Mouse (Mus musculus) midbrain, postnatal 0 days (tissue): ENCODE measurements around the gene Exosc7. TPM values are rescaled to one million over a fixed set of nuclear protein-coding genes. Genes with fewer than 3 reads are reported as not detected.

Experiments
- ATAC-seq: fragments of 200-750 bp; cut with Nextera tagmentation; 2 replicates; pipeline ENCODE4 v1.8.0; 2017; ENCODE audit warnings: moderate number of reproducible peaks, mild to moderate bottlenecking, moderate TSS enrichment, moderate library complexity; ENCODE audit not compliant: low FRiP score
- DNase-seq: peaks from one replicate; pipeline ENCODE4 v3.0.0-alpha.2; 2015; ENCODE audit warnings: low spot score
- H3K27ac ChIP-seq: fragments of 300-500 bp; sonication (generic); 2 replicates; pipeline ENCODE4 v1.5.1; 2014; ENCODE audit warnings: low read depth, mild to moderate bottlenecking, low read length, mixed read lengths
- H3K27me3 ChIP-seq: fragments of 300-500 bp; sonication (generic); 2 replicates; pipeline ENCODE4 v1.6.1; 2014; ENCODE audit warnings: low read length, control low read depth, mixed read lengths; ENCODE audit not compliant: insufficient read depth
- H3K36me3 ChIP-seq: fragments of 300-500 bp; sonication (generic); 2 replicates; pipeline ENCODE4 v1.6.1; 2014; ENCODE audit warnings: low read length, control low read depth, mixed read lengths; ENCODE audit not compliant: insufficient read depth
- H3K4me1 ChIP-seq: fragments of 300-500 bp; sonication (generic); 2 replicates; pipeline ENCODE4 v1.6.1; 2014; ENCODE audit warnings: mild to moderate bottlenecking, control low read depth, antibody characterized with exemption, low read length, mixed read lengths; ENCODE audit not compliant: insufficient read depth
- H3K4me2 ChIP-seq: fragments of 300-500 bp; sonication (generic); 2 replicates; pipeline ENCODE4 v1.6.1; 2014; ENCODE audit warnings: low read depth, mild to moderate bottlenecking, low read length, mixed read lengths; ENCODE audit not compliant: poor library complexity, severe bottlenecking
- H3K4me3 ChIP-seq: fragments of 300-500 bp; sonication (generic); 2 replicates; pipeline ENCODE4 v1.5.1; 2014; ENCODE audit warnings: low read depth, mild to moderate bottlenecking, low read length, moderate library complexity
- H3K9ac ChIP-seq: fragments of 300-500 bp; sonication (generic); replicated peaks from 2 replicates; pipeline ENCODE4 v1.6.1; 2014; ENCODE audit warnings: mild to moderate bottlenecking, low read length, moderate library complexity, mixed read lengths; ENCODE audit not compliant: poor library complexity, severe bottlenecking
- H3K9me3 ChIP-seq: fragments of 300-500 bp; sonication (generic); 2 replicates; pipeline ENCODE4 v1.6.1; 2016; ENCODE audit warnings: low read length, control low read depth
- CTCF ChIP-seq: IDR thresholded peaks from 2 replicates; pipeline ENCODE4 v1.5.1; 2016; ENCODE audit warnings: antibody characterized with exemption, mild to moderate bottlenecking
- WGBS: fragments of 180-500 bp; shearing (Covaris S2); extraction: QIAGEN DNeasy Blood & Tissue Kit; methylation state at CpG from one replicate; pipeline ENCODE4 v1.1.7; 2014; 5-methylcytosine and 5-hydroxymethylcytosine counted together
- polyA plus RNA-seq: library from polyadenylated mRNA; unstranded; fragments of >200 nt; fragmentation: Nextera tagmentation; extraction: Ambion mirVana; gene quantifications from 2 replicates; pipeline ENCODE4 v1.2.1, GENCODE M21; 2015
- total RNA-seq: library from RNA; depleted of rRNA; stranded (reverse); fragments of >200 nt; gene quantifications from 2 replicates; pipeline ENCODE4 v1.2.3, GENCODE M21; 2014

Exosc7 gene
- total and polyA plus RNA-seq, 2 experiments from 2014 or later: 21.4 to 61.1 TPM

DNA sequence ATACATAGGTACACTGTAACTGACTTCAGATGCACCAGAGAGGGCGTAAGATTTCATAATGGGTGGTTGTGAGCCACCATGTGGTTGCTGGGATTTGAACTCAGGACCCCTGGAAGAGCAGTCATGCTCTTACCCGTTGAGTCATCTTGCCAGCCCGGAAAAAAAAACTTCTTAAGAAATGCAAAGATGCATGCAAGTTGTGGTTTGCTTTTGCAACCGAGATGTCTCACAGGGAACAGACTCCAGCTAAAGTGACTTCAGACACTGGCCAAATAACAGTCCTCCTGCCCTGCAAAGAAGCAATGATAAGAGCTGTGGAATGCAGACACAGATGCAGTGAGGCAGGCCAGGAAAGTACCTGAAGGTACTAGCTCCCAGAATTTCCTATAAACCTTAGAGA, 22.2 kb upstream of the Exosc7 start:
- H3K4me2 ChIP-seq: no peak overlapping the region
- ATAC-seq: no peak
- no peaks in the 10 kb centered on the region for H3K9me3 ChIP-seq
- no peaks in the 10 kb centered on the region for H3K4me1 ChIP-seq
- no peak for DNase-seq
- WGBS: 94% methylated on average over 4 of the region's 4 CpGs
- no peaks in the 10 kb centered on the region for H3K27me3 ChIP-seq
- no peak overlapping the region for H3K4me3 ChIP-seq
- TF ChIP-seq CTCF: no peak
- H3K36me3 ChIP-seq: peaks cover 45% of the 10 kb centered on the region
- H3K9ac ChIP-seq: no peak overlapping the region
- H3K27ac ChIP-seq: no peak overlapping the region

GRCm38 (mm10) chr9:123099631-123100455, 13.2 kb upstream of the Exosc7 start:
- WGBS: 96% methylated on average over 16 of the region's 16 CpGs
- Histone ChIP-seq H3K36me3 (peaks cover 44% of the 10 kb centered on the region), H3K27ac (no peak overlapping the region), H3K4me3 (no peak overlapping the region), H3K4me2 (no peak overlapping the region), H3K27me3 (no peaks in the 10 kb centered on the region), H3K9me3 (no peaks in the 10 kb centered on the region), H3K4me1 (no peaks in the 10 kb centered on the region), H3K9ac (no peak overlapping the region)
- TF ChIP-seq CTCF: no peak
- no peak for DNase-seq
- ATAC-seq: no peak

DNA sequence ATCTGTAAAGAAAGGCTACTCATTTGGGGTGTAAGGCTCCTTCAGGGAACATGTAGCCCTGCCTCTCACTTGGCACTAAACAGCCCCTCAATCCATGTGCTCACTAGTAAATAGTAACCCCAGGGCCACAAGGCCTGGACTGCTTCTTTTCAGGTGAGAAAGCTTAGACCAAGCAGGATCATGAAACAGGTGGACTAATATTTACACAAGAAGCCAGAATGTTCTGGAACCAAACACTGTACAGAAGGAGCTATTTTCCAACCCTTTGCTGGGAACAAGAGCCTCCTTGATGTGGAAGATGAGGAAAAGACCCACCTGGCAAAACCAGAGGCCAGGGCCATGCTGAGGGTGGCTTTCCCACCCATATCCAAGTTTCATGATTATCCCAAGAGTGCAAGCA, 9.6 kb upstream of the Exosc7 start:
- no peaks in the 10 kb centered on the region for H3K27me3 ChIP-seq
- H3K4me2 ChIP-seq: no peak overlapping the region

DNA sequence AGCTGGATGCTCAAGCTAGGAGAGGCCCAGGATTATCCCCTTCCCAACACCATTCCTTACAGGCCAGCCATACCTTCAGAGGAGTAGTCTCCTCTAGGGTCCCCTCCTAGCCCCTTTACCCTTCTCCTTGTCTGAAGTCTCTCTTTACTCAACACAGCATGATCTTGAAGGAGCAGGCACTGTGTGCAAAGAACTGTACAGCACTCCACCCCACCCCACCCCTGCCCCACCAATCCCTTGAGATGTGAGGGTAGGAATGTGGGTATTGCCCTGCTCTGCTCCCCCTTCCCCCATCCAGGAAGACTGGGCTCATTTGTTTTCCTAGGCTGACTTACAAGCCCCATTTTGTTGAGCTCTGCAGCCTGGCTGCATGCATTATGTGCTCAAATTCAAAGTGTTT, 8.7 kb upstream of the Exosc7 start:
- no peaks in the 10 kb centered on the region for H3K27me3 ChIP-seq
- no peak for TF ChIP-seq CTCF
- no peak overlapping the region for H3K4me3 ChIP-seq
- ATAC-seq: no peak
- H3K9me3 ChIP-seq: no peaks in the 10 kb centered on the region
- H3K4me1 ChIP-seq: no peaks in the 10 kb centered on the region
- H3K9ac ChIP-seq: no peak overlapping the region
- no peak overlapping the region for H3K27ac ChIP-seq
- peaks cover 20% of the 10 kb centered on the region for H3K36me3 ChIP-seq
- no peak for DNase-seq
- H3K4me2 ChIP-seq: no peak overlapping the region

More for the DNA sequence above, 9.6 kb upstream of the Exosc7 start:
- peaks cover 21% of the 10 kb centered on the region for H3K36me3 ChIP-seq
- ATAC-seq: no peak
- no peaks in the 10 kb centered on the region for H3K9me3 ChIP-seq
- no peak for TF ChIP-seq CTCF
- H3K4me1 ChIP-seq: no peaks in the 10 kb centered on the region
- no peak overlapping the region for H3K27ac ChIP-seq
- DNase-seq: no peak
- no peak overlapping the region for H3K4me3 ChIP-seq
- no peak overlapping the region for H3K9ac ChIP-seq

DNA sequence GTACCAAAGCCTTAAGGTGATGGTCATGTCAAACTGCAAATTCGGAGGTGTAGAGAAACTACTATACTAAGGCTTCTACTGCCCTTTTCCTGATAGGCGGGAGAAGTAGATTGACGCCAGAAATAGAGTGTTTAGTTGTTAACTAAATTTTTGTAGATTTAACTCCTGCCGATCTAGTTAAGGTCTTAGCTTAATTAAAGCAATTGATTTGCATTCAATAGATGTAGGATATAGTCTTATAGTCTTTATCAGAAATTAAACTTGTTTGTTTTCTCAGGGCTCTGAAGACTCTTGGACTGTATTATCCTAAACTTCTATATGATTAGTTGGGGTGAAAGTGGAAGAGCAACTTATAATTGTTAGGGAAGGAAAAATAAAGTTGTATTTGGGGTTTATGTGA, 5.8 kb upstream of the Exosc7 start:
- no peak for TF ChIP-seq CTCF
- Histone ChIP-seq H3K4me3 (no peak overlapping the region), H3K4me2 (no peak overlapping the region), H3K27me3 (no peaks in the 10 kb centered on the region), H3K9ac (no peak overlapping the region), H3K4me1 (no peaks in the 10 kb centered on the region; the same call in 1 of the 2 replicates), H3K27ac (no peak overlapping the region), H3K9me3 (no peaks in the 10 kb centered on the region), H3K36me3 (peaks cover 4% of the 10 kb centered on the region; the same call in 1 of the 2 replicates)
- no peak for DNase-seq
- no peak for ATAC-seq
- 93% methylated on average over 4 of the region's 4 CpGs for WGBS

DNA sequence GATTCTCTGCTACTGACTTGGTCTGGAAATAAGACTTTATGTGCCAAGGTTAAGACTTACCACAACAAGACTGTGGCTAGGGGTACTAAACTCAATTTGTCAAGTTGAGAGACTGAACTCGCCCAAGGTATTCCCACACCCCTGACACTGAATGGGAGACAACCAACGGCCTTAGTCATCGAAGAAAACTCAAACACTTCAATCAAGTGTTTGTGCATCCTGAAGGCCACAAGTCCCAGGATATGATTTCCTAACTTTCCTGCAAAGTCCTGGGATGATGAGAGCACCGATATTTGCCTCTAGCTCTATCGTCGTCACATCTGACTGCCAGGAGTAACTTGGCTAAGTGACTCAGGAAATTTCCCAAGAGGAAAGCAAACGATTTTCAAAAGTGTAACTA, 3.8 kb upstream of the Exosc7 start:
- no peak for DNase-seq
- Histone ChIP-seq H3K9ac (no peak overlapping the region), H3K9me3 (no peaks in the 10 kb centered on the region), H3K4me2 (no peak overlapping the region), H3K36me3 (peaks cover 4% of the 10 kb centered on the region; the same call in 1 of the 2 replicates), H3K4me3 (no peak overlapping the region), H3K27me3 (no peaks in the 10 kb centered on the region), H3K27ac (no peak overlapping the region), H3K4me1 (peaks cover 2% of the 10 kb centered on the region; the same call in 1 of the 2 replicates)
- 93% methylated on average over 7 of the region's 7 CpGs for WGBS
- no peak for ATAC-seq
- TF ChIP-seq CTCF: no peak
